Mouse (Mus musculus) embryonic facial prominence, embryonic 13.5 days (tissue): ENCODE results near the gene Eif6. TPM values are rescaled to one million over a fixed set of nuclear protein-coding genes. Genes with fewer than 3 reads are reported as not detected.

Source experiments
- ATAC-seq: fragments of 200-750 bp; cut with Nextera tagmentation; 2 replicates; pipeline ENCODE4 v1.8.0; 2017; ENCODE audit warnings: low read depth; ENCODE audit not compliant: insufficient number of reproducible peaks, insufficient read depth, low FRiP score, low TSS enrichment
- H3K27ac ChIP-seq: fragments of 300-500 bp; sonication (generic); 2 replicates; pipeline ENCODE4 v1.5.1; 2015; ENCODE audit warnings: moderate library complexity, mild to moderate bottlenecking, inconsistent platforms
- H3K27me3 ChIP-seq: fragments of 300-500 bp; sonication (generic); 2 replicates; pipeline ENCODE4 v1.6.1; 2015; ENCODE audit warnings: mild to moderate bottlenecking, inconsistent platforms
- H3K36me3 ChIP-seq: fragments of 300-500 bp; sonication (generic); 2 replicates; pipeline ENCODE4 v1.6.1; 2015; ENCODE audit warnings: mild to moderate bottlenecking, inconsistent platforms
- H3K4me1 ChIP-seq: fragments of 300-500 bp; sonication (generic); 2 replicates; pipeline ENCODE4 v1.6.1; 2015; ENCODE audit warnings: inconsistent platforms
- H3K4me2 ChIP-seq: fragments of 300-500 bp; sonication (generic); 2 replicates; pipeline ENCODE4 v1.6.1; 2015; ENCODE audit warnings: moderate library complexity, mild to moderate bottlenecking, inconsistent platforms
- H3K4me3 ChIP-seq: fragments of 300-500 bp; sonication (generic); 2 replicates; pipeline ENCODE4 v1.5.1; 2015; ENCODE audit warnings: mild to moderate bottlenecking, inconsistent platforms
- H3K9ac ChIP-seq: fragments of 300-500 bp; sonication (generic); 2 replicates; pipeline ENCODE4 v1.6.1; 2015; ENCODE audit warnings: mild to moderate bottlenecking, inconsistent platforms
- H3K9me3 ChIP-seq: fragments of 300-500 bp; sonication (generic); 2 replicates; pipeline ENCODE4 v1.6.1; 2016; ENCODE audit warnings: inconsistent platforms
- WGBS: fragments of 180-500 bp; shearing (Covaris S2); methylation state at CpG from one replicate; pipeline ENCODE4 v1.1.7; 2015; ENCODE audit warnings: mixed read lengths; 5-methylcytosine and 5-hydroxymethylcytosine counted together
- polyA plus RNA-seq: library from polyadenylated mRNA; unstranded; fragments of >200 nt; fragmentation: Nextera tagmentation; extraction: Ambion mirVana; gene quantifications from 2 replicates; pipeline ENCODE4 v1.2.1, GENCODE M21; 2015

Eif6 gene
- polyA plus RNA-seq, 1 experiment from 2014 or later, result 201 TPM

DNA sequence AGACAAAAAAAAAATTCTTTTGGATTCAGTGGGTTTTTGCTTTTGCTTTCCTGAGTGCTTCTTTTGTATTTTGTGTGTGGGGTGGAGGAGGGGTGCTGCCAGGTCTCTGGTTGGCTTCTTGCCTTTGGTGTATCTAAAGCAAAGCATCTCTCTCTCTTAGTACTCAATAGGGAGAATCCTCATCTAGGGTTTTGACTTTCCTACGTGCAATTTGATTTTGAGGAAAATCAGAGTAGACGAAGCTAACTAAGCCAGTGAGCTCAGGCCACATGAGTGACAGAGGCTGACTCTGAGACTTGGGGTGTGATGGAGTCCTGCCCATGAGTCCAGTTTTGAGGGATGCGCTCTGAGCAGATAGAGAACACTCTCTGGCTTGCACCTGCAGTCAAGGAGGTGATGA, 47.2 kb downstream of the Eif6 start:
- Histone ChIP-seq H3K27ac (no peak overlapping the region), H3K4me3 (no peak overlapping the region), H3K4me1 (peaks cover 6% of the 10 kb centered on the region), H3K27me3 (peaks cover 40% of the 10 kb centered on the region), H3K4me2 (no peak overlapping the region), H3K9me3 (no peaks in the 10 kb centered on the region), H3K9ac (no peak overlapping the region), H3K36me3 (no peaks in the 10 kb centered on the region)
- 81% methylated on average over 3 of the region's 3 CpGs for WGBS
- ATAC-seq, result no peak

DNA sequence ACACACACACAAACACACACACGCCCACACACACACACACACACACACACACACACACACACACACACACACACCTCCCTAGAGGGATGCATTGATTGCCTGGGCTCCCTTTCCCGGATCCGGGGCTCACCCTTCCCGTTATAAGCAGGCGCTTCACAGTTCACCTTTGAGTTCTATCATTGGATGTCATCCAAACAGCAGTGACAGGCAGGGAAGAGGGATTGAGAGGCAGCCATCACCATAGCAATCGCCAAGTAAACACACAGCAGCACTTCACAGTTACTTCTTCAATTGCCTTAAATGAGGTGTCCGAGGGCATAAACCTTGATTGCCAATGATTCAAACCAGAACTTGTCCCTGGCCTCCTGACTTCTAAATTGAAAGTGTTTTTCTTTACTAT, 47.7 kb downstream of the Eif6 start:
- H3K27me3 ChIP-seq, result peaks cover 44% of the 10 kb centered on the region
- no peak overlapping the region for H3K27ac ChIP-seq
- no peaks in the 10 kb centered on the region for H3K36me3 ChIP-seq
- no peak overlapping the region for H3K4me2 ChIP-seq
- H3K9ac ChIP-seq, result no peak overlapping the region
- 66% methylated on average over 6 of the region's 7 CpGs for WGBS
- no peak overlapping the region for H3K4me3 ChIP-seq
- ATAC-seq, result no peak
- H3K9me3 ChIP-seq, result no peaks in the 10 kb centered on the region
- peaks cover 6% of the 10 kb centered on the region for H3K4me1 ChIP-seq

DNA sequence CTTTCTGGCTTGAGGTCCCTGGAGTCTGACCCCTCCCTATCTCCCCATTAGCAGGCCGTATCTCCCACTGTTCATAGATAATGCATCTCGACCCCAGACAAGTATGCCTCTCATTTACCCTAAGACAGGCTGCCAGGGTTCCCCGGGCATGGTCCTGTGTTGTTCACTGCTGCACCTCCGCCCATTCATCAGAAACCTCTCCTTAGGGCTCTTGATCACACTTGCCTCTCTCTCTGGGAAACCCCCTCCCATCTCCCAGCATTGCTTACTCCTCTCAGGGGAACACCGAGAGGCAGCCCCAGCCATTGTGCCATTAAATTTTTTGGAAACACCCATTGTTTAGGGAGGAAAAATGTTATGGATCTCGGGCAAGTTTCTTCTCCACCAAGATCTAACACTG, 48.7 kb downstream of the Eif6 start:
- no peak for ATAC-seq
- H3K9ac ChIP-seq, result no peak overlapping the region
- H3K4me1 ChIP-seq, result peaks cover 6% of the 10 kb centered on the region
- no peaks in the 10 kb centered on the region for H3K9me3 ChIP-seq
- H3K36me3 ChIP-seq, result no peaks in the 10 kb centered on the region
- WGBS, result 71% methylated on average over 6 of the region's 6 CpGs
- no peak overlapping the region for H3K27ac ChIP-seq
- H3K27me3 ChIP-seq, result peaks cover 55% of the 10 kb centered on the region
- no peak overlapping the region for H3K4me3 ChIP-seq
- H3K4me2 ChIP-seq, result no peak overlapping the region

- Histone ChIP-seq H3K4me2 (no peak overlapping the region), H3K4me1 (peaks cover 6% of the 10 kb centered on the region), H3K9ac (no peak overlapping the region), H3K36me3 (no peaks in the 10 kb centered on the region), H3K9me3 (no peaks in the 10 kb centered on the region), H3K27ac (no peak overlapping the region), H3K4me3 (no peak overlapping the region), H3K27me3 (peaks cover 59% of the 10 kb centered on the region)
- no peak for ATAC-seq
- 75% methylated on average over 4 of the region's 4 CpGs for WGBS
Observed at GRCm38 (mm10) chr2:155777688-155777985, 49.1 kb downstream of the Eif6 start.

- Histone ChIP-seq H3K4me1 (peaks cover 6% of the 10 kb centered on the region), H3K4me2 (no peak overlapping the region), H3K27me3 (peaks cover 64% of the 10 kb centered on the region), H3K9me3 (no peaks in the 10 kb centered on the region), H3K9ac (no peak overlapping the region), H3K36me3 (no peaks in the 10 kb centered on the region), H3K27ac (no peak overlapping the region), H3K4me3 (no peak overlapping the region)
- no peak for ATAC-seq
- 59% methylated on average over 10 of the region's 10 CpGs for WGBS
Observed at GRCm38 (mm10) chr2:155776824-155777687, 49.7 kb downstream of the Eif6 start.

- Histone ChIP-seq H3K4me2 (peak overlapping the region; percentile 97), H3K9me3 (no peaks in the 10 kb centered on the region), H3K4me1 (peaks cover 6% of the 10 kb centered on the region), H3K27me3 (peaks cover 68% of the 10 kb centered on the region), H3K27ac (no peak overlapping the region), H3K4me3 (peak overlapping the region; percentile 62), H3K36me3 (no peaks in the 10 kb centered on the region), H3K9ac (0 out of 2 replicates have a peak overlapping the region, but pooled peaks have one; percentile 27)
- ATAC-seq, result peak; percentile 52
- 2% methylated on average over 43 of the region's 44 CpGs for WGBS
Observed at GRCm38 (mm10) chr2:155775685-155776263, 51.0 kb downstream of the Eif6 start.

DNA sequence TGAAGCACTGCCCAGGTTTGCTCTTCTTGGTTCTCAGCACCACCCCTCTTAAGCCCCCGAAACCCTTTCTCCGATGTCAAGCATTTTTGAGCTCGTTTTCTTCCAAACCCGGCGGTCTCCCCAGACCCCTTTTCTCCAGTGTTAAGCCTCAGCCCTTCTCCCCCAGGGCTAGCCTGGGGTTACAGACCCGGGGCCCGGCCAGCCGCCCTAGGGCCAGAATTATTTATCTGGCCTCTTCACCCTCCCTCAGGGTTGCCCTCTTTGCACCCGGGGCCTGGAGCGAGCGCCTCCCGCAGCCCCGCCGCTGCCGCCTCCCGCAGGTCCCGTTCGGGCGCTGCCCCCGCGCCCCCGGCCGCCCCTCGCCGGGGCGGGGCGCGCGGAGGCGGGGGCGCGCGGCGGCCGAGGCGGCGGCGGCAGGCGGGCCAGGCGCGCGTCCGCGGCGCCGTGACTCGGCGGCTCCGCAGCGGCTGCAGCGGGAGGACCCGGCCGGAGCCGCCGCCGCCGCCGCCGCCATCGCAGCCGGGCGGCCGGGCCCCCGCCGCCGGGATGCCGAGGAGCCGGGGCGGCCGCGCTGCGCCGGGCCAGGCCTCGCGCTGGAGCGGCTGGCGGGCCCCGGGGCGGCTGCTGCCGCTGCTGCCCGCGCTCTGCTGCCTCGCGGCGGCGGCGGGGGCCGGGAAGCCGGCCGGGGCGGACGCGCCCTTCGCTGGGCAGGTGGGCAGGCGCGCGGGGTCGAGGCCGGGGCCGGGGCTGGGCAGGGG, 51.6 kb downstream of the Eif6 start, which contains the start of gene Mmp24:
Gene Mmp24 (plus strand): TSS at position 416 of the 758 bp plus-strand sequence.
- Histone ChIP-seq H3K27me3 (peaks cover 68% of the 10 kb centered on the region), H3K4me3 (peak within 1 kb of the TSS; percentile 62), H3K36me3 (no peaks in the 10 kb centered on the region), H3K4me2 (peak within 1 kb of the TSS; percentile 97), H3K9ac (0 out of 2 replicates have a peak within 1 kb of the TSS, but pooled peaks have one; percentile 27), H3K27ac (no peak within 1 kb of the TSS), H3K4me1 (peaks cover 6% of the 10 kb centered on the region), H3K9me3 (no peaks in the 10 kb centered on the region)
- WGBS, result 1% methylated on average over 80 of the region's 100 CpGs
- ATAC-seq, result no peak

- Histone ChIP-seq H3K9me3 (no peaks in the 10 kb centered on the region), H3K36me3 (no peaks in the 10 kb centered on the region), H3K9ac (no peak overlapping the region), H3K27ac (no peak overlapping the region), H3K4me2 (peak overlapping the region; percentile 97), H3K4me3 (peak overlapping the region; percentile 62), H3K4me1 (peaks cover 6% of the 10 kb centered on the region), H3K27me3 (peaks cover 68% of the 10 kb centered on the region)
- WGBS, result 53% methylated on average over 11 of the region's 11 CpGs
- no peak for ATAC-seq
Observed at GRCm38 (mm10) chr2:155774261-155774926, 52.3 kb downstream of the Eif6 start.

DNA sequence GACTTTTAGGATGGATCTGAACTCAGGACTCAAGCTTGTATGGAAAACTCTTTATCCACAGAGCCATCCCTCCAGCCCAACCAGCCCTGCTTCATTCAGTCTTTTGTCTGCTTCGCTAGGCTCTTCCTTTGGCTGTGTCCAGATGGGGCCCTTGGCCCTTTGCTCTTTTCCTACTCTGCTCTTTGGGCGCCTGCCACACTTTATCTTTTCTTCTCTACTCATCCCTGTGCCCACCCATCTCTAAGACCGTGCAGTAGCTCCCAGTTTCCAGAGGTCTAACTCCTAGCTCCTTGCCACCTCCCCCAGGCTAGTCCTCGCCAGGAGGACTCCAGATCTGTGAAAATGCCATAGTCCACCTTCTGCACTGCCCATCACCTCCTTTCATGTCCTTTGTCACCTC, 53.1 kb downstream of the Eif6 start:
- no peak overlapping the region for H3K4me2 ChIP-seq
- WGBS, result 70% methylated on average over 4 of the region's 4 CpGs
- no peaks in the 10 kb centered on the region for H3K9me3 ChIP-seq
- ATAC-seq, result no peak
- peaks cover 6% of the 10 kb centered on the region for H3K4me1 ChIP-seq
- H3K36me3 ChIP-seq, result no peaks in the 10 kb centered on the region
- peaks cover 68% of the 10 kb centered on the region for H3K27me3 ChIP-seq
- no peak overlapping the region for H3K4me3 ChIP-seq
- no peak overlapping the region for H3K27ac ChIP-seq
- H3K9ac ChIP-seq, result no peak overlapping the region
